Mouse (Mus musculus) left cerebral cortex, adult 11 months (tissue): ENCODE results near the gene Slpi.
"Not testable (repeated sequence)": the region's sequence is repeated elsewhere in the genome, so short reads cannot be mapped to it uniquely, and the experiment has no call there.

Experiments used
- DNase-seq: peaks from one replicate; pipeline ENCODE4 v3.0.0; 2022; ENCODE audit warnings: low spot score

The Slpi gene

GRCm38 (mm10) chr2:164377478-164378426 is 11.1 kb downstream of the Slpi start:
- DNase-seq: no peak

GRCm38 (mm10) chr2:164373187-164373586 is 15.7 kb downstream of the Slpi start:
- DNase-seq: no peak

GRCm38 (mm10) chr2:164372408-164373053 is 16.4 kb downstream of the Slpi start:
- no peak for DNase-seq

- no peak for DNase-seq
These were observed 17.5 kb downstream of the Slpi start for GRCm38 (mm10) chr2:164371371-164371770.

DNA sequence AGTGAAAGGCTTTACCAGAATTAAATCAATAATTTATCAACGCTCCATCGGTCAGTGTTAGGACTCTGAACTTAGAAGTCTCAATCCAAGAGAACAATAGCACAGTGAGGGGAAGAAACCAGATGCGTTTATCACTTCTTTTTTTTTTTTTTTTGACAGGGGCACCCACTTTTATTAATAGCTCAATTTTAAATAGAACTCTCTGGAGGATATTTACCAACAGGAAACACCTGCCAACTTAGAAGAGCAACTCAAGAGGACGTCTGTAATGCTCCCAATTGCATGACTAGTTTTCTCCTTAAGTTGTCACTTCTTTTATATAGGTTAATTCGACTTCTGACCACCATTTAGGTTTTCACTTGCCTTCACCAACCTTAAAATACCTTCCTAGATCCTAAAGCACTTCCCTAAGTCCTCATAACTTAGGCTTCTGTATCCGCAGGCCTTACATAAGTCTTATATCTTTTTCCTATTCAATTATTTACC is 20.2 kb downstream of the Slpi start:
- no peak for DNase-seq

- DNase-seq: no peak
These were observed 21.9 kb downstream of the Slpi start for GRCm38 (mm10) chr2:164366947-164367346.

DNA sequence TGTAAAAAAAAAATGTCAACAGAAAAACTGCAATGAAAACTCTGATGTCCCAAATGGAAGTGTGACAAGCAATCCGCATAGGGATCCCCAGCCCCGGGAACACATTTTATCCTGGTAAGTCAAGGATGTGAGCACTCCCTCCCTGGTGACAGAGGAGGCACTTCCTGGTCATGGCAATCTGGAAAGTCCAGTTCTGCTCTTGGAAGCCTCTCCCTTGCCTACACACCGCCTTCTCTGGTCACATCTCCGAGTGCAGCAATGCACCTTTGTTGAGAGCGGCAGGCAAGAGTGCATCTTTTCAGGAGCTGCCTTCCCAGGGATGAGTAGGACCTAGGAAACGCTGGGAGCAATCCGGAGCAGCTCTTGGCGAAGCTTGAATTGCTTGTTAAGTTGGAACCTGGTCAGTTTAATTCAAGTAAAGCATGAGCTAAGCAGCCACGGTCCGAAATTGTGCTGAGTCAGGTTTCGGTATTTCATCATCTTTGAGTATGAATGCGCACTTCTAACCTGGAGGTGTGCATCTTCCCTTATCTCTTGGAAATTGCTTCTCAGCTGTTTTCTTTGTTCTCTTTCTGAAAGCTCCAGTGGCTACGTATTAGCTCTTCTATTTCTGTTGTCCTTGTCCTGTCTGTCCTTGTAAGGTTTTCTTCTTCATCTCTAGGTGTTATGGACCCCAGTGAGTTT is 27.8 kb downstream of the Slpi start:
- DNase-seq: no peak

DNA sequence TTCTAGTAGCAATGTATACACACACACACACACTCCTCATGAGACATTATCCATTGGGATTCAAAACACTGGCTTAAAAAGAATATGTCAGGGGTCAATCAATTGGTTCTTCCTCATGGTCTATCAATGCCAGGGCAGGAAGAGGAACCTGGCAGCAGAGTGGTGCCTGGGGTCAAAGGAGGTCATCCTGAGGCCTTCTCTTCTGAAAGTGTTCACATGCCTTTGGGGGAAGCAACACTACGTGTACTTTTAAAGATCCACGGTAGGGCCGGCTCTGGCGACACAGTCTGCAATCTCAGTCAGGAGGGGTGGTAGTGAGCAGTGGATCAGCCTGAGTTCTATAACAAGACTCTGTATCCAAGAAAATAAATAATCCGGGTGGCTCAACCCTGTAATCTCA is 29.2 kb downstream of the Slpi start:
- no peak for DNase-seq

GRCm38 (mm10) chr2:164359031-164359430 is 29.9 kb downstream of the Slpi start:
- DNase-seq: no peak

GRCm38 (mm10) chr2:164358373-164358772 is 30.5 kb downstream of the Slpi start:
- DNase-seq: no peak

GRCm38 (mm10) chr2:164356177-164356967 is 32.5 kb downstream of the Slpi start:
- DNase-seq: no peak

GRCm38 (mm10) chr2:164353356-164353755 is 35.5 kb downstream of the Slpi start:
- no peak for DNase-seq

DNA sequence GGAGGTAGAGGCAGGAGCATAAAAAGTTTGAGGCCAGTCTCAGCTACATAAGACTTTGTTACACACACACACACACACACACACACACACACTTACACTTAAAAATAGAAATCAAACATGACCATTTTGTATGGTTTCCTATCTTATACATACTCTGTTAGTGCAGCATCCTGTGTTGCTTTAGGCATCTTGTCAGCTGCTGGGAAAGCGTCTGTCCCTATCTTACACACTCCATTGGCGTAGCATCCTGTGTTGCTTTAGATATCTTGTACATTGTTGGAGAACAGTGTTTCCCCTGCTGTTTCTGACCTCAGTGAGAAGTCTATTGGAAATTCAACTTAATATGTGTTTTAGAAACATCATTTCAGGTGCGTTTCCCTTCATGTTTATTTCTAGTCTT is 36.2 kb downstream of the Slpi start:
- no peak for DNase-seq

- DNase-seq: no peak
These were observed 39.9 kb downstream of the Slpi start for GRCm38 (mm10) chr2:164348980-164349379.

DNA sequence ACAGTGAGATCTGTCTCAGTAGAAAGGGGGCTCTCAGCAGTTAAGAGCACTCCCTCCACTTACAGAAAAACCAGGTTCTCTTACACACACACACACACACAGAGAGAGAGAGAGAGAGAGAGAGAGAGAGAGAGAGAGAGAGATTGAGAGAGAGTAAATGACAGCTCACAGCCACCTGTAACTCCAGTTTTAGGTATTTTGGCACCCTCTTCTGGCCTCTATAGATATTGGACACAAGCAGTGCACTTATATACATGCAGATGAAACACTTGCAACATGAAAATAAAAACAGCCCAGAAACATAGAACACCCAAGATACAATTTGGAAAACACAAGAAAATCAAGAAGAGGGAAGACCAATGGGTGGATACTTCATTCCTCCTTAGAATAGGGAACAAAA is 41.2 kb downstream of the Slpi start:
- not testable (repeated sequence) for DNase-seq

DNA sequence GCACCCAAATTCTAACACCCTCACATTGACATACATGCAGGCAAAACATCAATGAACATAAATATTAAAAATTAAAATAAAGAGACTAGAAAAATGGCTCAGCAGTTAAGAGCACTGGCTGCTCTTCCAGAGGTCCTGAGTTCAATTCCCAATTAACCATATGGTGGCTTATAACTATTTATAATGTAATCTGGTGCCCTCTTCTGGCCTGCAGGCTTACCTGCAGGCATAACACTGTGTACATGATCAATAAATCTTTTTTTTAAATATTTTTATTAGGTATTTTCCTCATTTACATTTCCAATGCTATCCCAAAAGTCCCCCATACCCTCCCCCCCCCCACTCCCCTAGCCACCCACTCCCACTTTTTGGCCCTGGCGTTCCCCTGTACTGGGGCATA is 45.2 kb downstream of the Slpi start:
- DNase-seq: not testable (repeated sequence)

GRCm38 (mm10) chr2:164332440-164332839 is 56.5 kb downstream of the Slpi start, which contains the start of gene Svs5:
Gene Svs5 (plus strand): TSS chr2:164332740.
- not testable (repeated sequence) for DNase-seq

DNA sequence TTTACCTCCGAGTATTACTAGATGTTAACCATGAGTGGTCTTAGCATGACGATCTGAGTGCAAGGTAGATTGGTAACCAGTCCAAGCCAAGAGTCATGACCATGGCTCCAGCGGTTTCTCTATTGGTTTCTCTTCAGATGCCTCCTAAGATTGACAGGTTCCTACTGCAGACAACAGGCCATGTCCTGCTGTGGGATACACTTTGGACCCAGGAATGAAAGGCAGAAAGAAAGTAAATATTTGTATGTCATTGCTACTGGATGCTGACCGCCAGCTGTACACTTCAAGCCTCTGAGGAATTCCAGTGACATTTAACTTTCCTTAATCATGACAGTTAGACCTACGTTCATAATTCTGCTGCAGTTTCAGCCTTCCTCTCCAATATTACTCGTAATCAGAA is 67.9 kb downstream of the Slpi start:
- no peak for DNase-seq

DNA sequence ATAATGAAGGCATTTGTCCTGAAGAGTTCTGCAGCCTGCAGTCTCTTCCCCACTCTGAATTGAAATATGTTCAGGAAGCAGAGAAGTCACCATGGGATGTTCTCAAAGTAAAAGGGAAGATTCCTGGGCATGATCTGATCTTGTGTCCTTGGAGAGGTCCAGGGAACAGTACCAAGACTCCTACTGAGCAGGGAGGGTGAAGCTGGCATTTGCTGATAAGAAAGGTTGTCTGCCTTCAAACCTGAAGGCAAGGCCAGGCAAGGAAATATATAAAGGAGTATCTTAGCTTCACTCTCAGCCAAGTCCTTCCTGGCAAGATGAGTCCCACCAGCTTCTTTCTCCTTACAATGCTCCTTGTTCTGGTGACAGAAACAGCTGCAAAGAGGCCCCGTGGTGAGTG is 72.4 kb downstream of the Slpi start, which contains the start of gene Svs6:
TSS of gene Svs6 (plus strand) at position 301 of the 400 bp plus-strand sequence.
- not testable (repeated sequence) for DNase-seq

GRCm38 (mm10) chr2:164315460-164315859 is 73.4 kb downstream of the Slpi start:
- not testable (repeated sequence) for DNase-seq

DNA sequence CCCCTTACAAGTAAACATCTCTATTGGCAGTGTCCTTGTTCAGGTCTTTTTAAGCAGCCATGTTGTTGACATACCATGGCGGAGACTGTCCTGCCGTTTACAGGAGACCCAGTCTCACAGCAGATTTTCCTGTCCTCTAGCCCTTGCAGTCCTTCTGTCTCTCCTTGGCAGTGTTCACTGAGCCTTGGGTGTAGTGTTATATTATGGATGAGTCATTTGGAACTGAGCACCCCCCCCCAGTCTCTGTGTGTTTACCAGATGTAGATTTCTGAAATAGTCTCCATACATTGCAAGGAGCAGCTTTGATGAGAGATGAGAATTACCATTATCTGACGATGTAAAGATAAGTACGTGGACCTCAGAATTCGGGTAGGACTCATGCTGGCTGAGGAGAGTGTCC is 76.3 kb downstream of the Slpi start:
- DNase-seq: no peak
